Mouse (Mus musculus): Measurements from ENCODE around the gene Svs2. TPM values are rescaled to one million over a fixed set of nuclear protein-coding genes. Genes with fewer than 3 reads are reported as not detected.
"Not testable (repeated sequence)": the region's sequence is repeated elsewhere in the genome, so short reads cannot be mapped to it uniquely, and the experiment has no call there.

Gene Svs2
- not detected in 2 replicates for polyA plus RNA-seq (2012; rRNA removed)

- Histone ChIP-seq H3K27ac (ENCODE audit: insufficient read depth, low read depth, low read length) (no peak within 1 kb of the TSS), H3K27me3 (ENCODE audit: control insufficient read depth, insufficient read depth, low read length) (no peaks in the 10 kb centered on the region), H3K36me3 (ENCODE audit: control insufficient read depth, insufficient read depth, low read length) (no peaks in the 10 kb centered on the region), H3K4me1 (ENCODE audit: control insufficient read depth, insufficient read depth, insufficient read length, low read length) (no peaks in the 10 kb centered on the region), H3K4me3 (ENCODE audit: low read depth, low read length) (no peak within 1 kb of the TSS)
- 73% methylated on average over 3 of the region's 3 CpGs for WGBS
- TF ChIP-seq CTCF (IDR thresholded peaks at IDR 0.05; ENCODE audit: extremely low read depth, insufficient read length, insufficient replicate concordance, low read depth, low read length) (no peak), POLR2A (IDR thresholded peaks at IDR 0.05; ENCODE audit: low read depth, low read length) (no peak)
Observed at GRCm38 (mm10) chr2:164238366-164238765, at the start of gene Svs2. Gene Svs2 (minus strand): TSS chr2:164238466.

DNA sequence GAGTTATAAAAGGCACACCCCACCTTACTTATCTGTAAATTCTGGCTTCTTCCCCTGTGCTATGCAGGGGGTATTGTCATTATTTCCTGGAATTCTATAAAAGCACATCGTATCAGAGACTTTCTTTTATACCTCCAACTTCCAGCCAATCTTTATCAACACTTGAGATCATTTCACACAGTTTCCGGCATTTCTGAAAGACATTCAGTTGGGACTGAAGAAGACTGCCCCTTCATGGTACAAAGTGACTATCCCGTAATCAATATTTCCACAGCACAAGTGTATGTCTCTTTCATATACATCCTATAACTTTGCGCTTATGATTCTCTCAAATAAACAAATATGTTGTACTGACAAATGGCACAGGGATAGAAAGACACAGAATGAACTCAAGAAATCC, 40.1 kb upstream of the Svs2 start, which contains the start of gene Svs4:
Gene Svs4 (minus strand): TSS at position 101 of the 400 bp plus-strand sequence.
- H3K36me3 ChIP-seq (ENCODE audit: control insufficient read depth, insufficient read depth, low read length): no peaks in the 10 kb centered on the region
- whole genome bisulfite sequencing: 90% methylated on average over 4 of the region's 4 CpGs
- TF ChIP-seq POLR2A (IDR thresholded peaks at IDR 0.05; ENCODE audit: low read depth, low read length) (no peak), CTCF (IDR thresholded peaks at IDR 0.05; ENCODE audit: extremely low read depth, insufficient read length, insufficient replicate concordance, low read depth, low read length) (no peak)

DNA sequence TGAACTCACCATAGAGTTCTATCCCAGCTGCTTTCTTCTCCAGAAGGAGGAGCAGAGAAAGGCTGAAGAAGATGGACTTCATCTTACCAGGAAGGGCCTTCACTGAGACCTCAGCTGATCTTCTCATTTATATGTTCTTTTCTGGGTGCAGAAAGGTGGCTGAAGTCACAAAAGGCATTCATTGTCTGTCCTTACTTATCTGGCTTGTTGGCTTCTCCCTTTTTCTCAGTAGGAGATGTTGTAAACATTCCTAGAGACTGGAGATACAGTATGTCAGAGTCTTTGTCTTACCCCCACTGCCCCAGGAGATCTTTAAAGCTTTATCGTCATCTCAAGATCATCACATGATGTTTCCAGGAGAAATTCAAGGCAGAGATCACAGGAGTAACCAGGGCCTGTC, 18.3 kb upstream of the Svs2 start, which contains the start of gene Svs3b:
Gene Svs3b (minus strand): TSS at position 101 of the 400 bp plus-strand sequence.
- not testable (repeated sequence) for H3K4me3 ChIP-seq (ENCODE audit: low read depth, low read length); H3K4me1 ChIP-seq (ENCODE audit: control insufficient read depth, insufficient read depth, insufficient read length, low read length); H3K27ac ChIP-seq (ENCODE audit: insufficient read depth, low read depth, low read length); H3K27me3 ChIP-seq (ENCODE audit: control insufficient read depth, insufficient read depth, low read length); H3K36me3 ChIP-seq (ENCODE audit: control insufficient read depth, insufficient read depth, low read length)
- WGBS: 77% methylated on average over 1 of the region's 1 CpGs

More for the DNA sequence above, 40.1 kb upstream of the Svs2 start, which contains the start of gene Svs4:
- Histone ChIP-seq H3K4me1 (ENCODE audit: control insufficient read depth, insufficient read depth, insufficient read length, low read length) (no peaks in the 10 kb centered on the region), H3K27ac (ENCODE audit: insufficient read depth, low read depth, low read length) (no peak within 1 kb of the TSS), H3K4me3 (ENCODE audit: low read depth, low read length) (no peak within 1 kb of the TSS), H3K27me3 (ENCODE audit: control insufficient read depth, insufficient read depth, low read length) (no peaks in the 10 kb centered on the region)

DNA sequence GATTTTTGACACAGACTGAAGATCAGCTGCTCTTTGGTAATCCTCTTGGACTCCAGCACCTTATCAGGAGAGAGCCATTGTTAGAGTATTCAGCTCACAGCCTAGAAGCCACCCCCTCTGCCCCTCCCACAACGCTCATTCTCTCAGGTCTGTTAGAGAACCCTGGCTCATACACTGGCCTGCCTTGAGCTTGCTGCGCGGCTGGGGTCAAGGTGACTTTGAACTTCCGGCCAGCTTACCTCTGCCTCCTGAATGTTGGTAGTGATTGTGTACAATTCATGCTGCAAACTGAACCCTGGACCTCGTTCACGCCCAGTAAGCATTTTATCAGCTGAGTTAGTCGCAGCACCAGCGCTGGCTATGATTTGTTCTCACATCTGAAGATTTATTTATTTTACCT, 5.6 kb downstream of the Svs2 start:
- H3K27ac ChIP-seq (ENCODE audit: insufficient read depth, low read depth, low read length): no peak overlapping the region
- 30% methylated on average over 8 of the region's 8 CpGs for WGBS
- H3K4me1 ChIP-seq (ENCODE audit: control insufficient read depth, insufficient read depth, insufficient read length, low read length): peaks cover 4% of the 10 kb centered on the region; the same call in 1 of the 2 replicates
- H3K4me3 ChIP-seq (ENCODE audit: low read depth, low read length): no peak overlapping the region
- no peaks in the 10 kb centered on the region for H3K27me3 ChIP-seq (ENCODE audit: control insufficient read depth, insufficient read depth, low read length)
- TF ChIP-seq POLR2A (IDR thresholded peaks at IDR 0.05; ENCODE audit: low read depth, low read length) (no peak), CTCF (IDR thresholded peaks at IDR 0.05; ENCODE audit: extremely low read depth, insufficient read length, insufficient replicate concordance, low read depth, low read length) (no peak)
- no peaks in the 10 kb centered on the region for H3K36me3 ChIP-seq (ENCODE audit: control insufficient read depth, insufficient read depth, low read length)

DNA sequence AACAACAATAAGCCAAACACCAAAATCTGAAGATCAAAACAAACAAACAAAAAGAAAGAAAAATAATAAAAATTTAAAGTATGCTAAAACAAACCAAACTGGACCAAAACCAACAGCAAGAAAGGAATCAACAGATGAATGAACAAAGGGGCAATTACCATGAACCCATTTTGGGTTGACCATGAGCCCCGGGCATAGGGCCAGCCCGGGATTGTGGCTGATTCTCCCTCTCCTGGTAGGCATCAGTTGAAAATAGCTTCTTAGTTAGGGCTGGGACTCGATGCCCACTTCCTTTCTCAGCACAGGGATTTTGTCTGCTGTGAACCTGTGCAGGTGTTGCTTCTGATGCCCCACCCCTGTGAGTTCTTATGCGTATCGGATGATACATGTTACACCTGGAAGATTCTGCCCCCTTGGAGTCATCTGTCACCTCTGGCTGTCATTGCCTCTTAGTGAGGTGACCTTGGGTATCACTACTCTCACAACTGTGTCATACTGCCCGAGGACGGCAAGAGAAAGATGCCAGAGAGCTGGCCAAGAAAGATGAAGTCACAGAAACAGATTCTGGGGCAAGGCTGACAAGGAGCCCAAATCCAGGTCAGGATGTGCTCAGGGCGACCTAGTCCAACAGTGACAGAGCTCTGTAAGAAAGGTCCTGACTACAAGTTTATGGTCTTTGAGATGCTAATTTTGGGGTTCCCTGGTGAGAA, 9.8 kb downstream of the Svs2 start:
- no peak overlapping the region for H3K27ac ChIP-seq (ENCODE audit: insufficient read depth, low read depth, low read length)
- 78% methylated on average over 8 of the region's 8 CpGs for WGBS
- peaks cover 4% of the 10 kb centered on the region; the same call in 1 of the 2 replicates for H3K4me1 ChIP-seq (ENCODE audit: control insufficient read depth, insufficient read depth, insufficient read length, low read length)
- no peaks in the 10 kb centered on the region for H3K27me3 ChIP-seq (ENCODE audit: control insufficient read depth, insufficient read depth, low read length)
- no peak overlapping the region for H3K4me3 ChIP-seq (ENCODE audit: low read depth, low read length)
- H3K36me3 ChIP-seq (ENCODE audit: control insufficient read depth, insufficient read depth, low read length): no peaks in the 10 kb centered on the region
- TF ChIP-seq CTCF (IDR thresholded peaks at IDR 0.05; ENCODE audit: extremely low read depth, insufficient read length, insufficient replicate concordance, low read depth, low read length) (no peak), POLR2A (IDR thresholded peaks at IDR 0.05; ENCODE audit: low read depth, low read length) (no peak)

DNA sequence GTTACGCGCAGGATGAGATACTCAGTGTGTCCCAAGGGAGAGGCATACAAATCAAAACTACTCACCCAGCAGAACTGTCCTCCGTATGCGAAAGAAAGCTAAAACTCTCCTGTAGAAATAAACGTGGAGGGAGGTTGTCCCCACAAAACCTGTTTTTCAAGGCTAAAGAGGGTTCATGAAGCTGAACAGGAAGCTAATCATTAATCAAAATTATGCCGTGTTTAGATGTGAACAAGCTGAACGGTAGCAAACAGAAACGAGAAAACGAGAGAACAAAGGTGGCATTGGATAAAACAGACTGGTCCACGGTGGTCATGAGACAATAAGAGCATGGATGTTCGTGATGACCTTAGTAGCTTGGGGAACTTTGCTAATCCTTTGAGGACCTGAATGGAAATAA, 16.7 kb downstream of the Svs2 start, which contains the start of gene Wfdc15b:
Gene Wfdc15b (minus strand): TSS at position 139 of the 400 bp plus-strand sequence.
- H3K4me3 ChIP-seq (ENCODE audit: low read depth, low read length): no peak within 1 kb of the TSS
- WGBS: 19% methylated on average over 11 of the region's 11 CpGs
- no peak for TF ChIP-seq CTCF (IDR thresholded peaks at IDR 0.05; ENCODE audit: extremely low read depth, insufficient read length, insufficient replicate concordance, low read depth, low read length)
- no peak for TF ChIP-seq POLR2A (IDR thresholded peaks at IDR 0.05; ENCODE audit: low read depth, low read length)

GRCm38 (mm10) chr2:164219295-164219694, 19.0 kb downstream of the Svs2 start:
- WGBS: 83% methylated on average over 9 of the region's 9 CpGs
- Histone ChIP-seq H3K27me3 (ENCODE audit: control insufficient read depth, insufficient read depth, low read length) (no peaks in the 10 kb centered on the region), H3K27ac (ENCODE audit: insufficient read depth, low read depth, low read length) (no peak overlapping the region), H3K4me3 (ENCODE audit: low read depth, low read length) (no peak overlapping the region), H3K36me3 (ENCODE audit: control insufficient read depth, insufficient read depth, low read length) (no peaks in the 10 kb centered on the region), H3K4me1 (ENCODE audit: control insufficient read depth, insufficient read depth, insufficient read length, low read length) (no peaks in the 10 kb centered on the region)
- TF ChIP-seq CTCF (IDR thresholded peaks at IDR 0.05; ENCODE audit: extremely low read depth, insufficient read length, insufficient replicate concordance, low read depth, low read length) (no peak), POLR2A (IDR thresholded peaks at IDR 0.05; ENCODE audit: low read depth, low read length) (no peak)

More for the DNA sequence above, 16.7 kb downstream of the Svs2 start, which contains the start of gene Wfdc15b:
- H3K36me3 ChIP-seq (ENCODE audit: control insufficient read depth, insufficient read depth, low read length): no peaks in the 10 kb centered on the region
- no peaks in the 10 kb centered on the region for H3K4me1 ChIP-seq (ENCODE audit: control insufficient read depth, insufficient read depth, insufficient read length, low read length)
- no peak within 1 kb of the TSS for H3K27ac ChIP-seq (ENCODE audit: insufficient read depth, low read depth, low read length)
- no peaks in the 10 kb centered on the region for H3K27me3 ChIP-seq (ENCODE audit: control insufficient read depth, insufficient read depth, low read length)
